Mouse (Mus musculus) hindbrain, embryonic 14.5 days (tissue): Measurements from ENCODE around the gene Ccdc85c. TPM values are rescaled to one million over a fixed set of nuclear protein-coding genes. Genes with fewer than 3 reads are reported as not detected.

Source experiments
- ATAC-seq: fragments of 200-750 bp; cut with Nextera tagmentation; 2 replicates; pipeline ENCODE4 v1.8.0; 2017; ENCODE audit warnings: moderate number of reproducible peaks, mild to moderate bottlenecking, moderate TSS enrichment, moderate library complexity; ENCODE audit not compliant: low FRiP score
- DNase-seq: peaks from one replicate; pipeline ENCODE4 v3.0.0-alpha.2; 2015; ENCODE audit warnings: low spot score
- H3K27ac ChIP-seq: fragments of 300-500 bp; sonication (generic); 2 replicates; pipeline ENCODE4 v1.5.1; 2014; ENCODE audit warnings: mild to moderate bottlenecking, moderate library complexity
- H3K27me3 ChIP-seq: fragments of 300-500 bp; sonication (generic); 2 replicates; pipeline ENCODE4 v1.6.1; 2014; ENCODE audit warnings: mild to moderate bottlenecking, low read length, mixed read lengths; ENCODE audit not compliant: control insufficient read depth, insufficient read depth
- H3K36me3 ChIP-seq: fragments of 300-500 bp; sonication (generic); replicated peaks from 2 replicates; pipeline ENCODE4 v1.6.1; 2014; ENCODE audit not compliant: control insufficient read depth, insufficient read depth
- H3K4me1 ChIP-seq: fragments of 300-500 bp; sonication (generic); replicated peaks from 2 replicates; pipeline ENCODE4 v1.6.1; 2014; ENCODE audit warnings: antibody characterized with exemption, low read length, mixed read lengths; ENCODE audit not compliant: control insufficient read depth, insufficient read depth
- H3K4me2 ChIP-seq: fragments of 300-500 bp; sonication (generic); replicated peaks from 2 replicates; pipeline ENCODE4 v1.6.1; 2014; ENCODE audit warnings: mild to moderate bottlenecking, moderate library complexity
- H3K4me3 ChIP-seq: fragments of 300-500 bp; sonication (generic); replicated peaks from 2 replicates; pipeline ENCODE4 v1.5.1; 2014; ENCODE audit warnings: mild to moderate bottlenecking, low read length
- H3K9ac ChIP-seq: fragments of 300-500 bp; sonication (generic); 2 replicates; pipeline ENCODE4 v1.6.1; 2014
- H3K9me3 ChIP-seq: fragments of 300-500 bp; sonication (generic); 2 replicates; pipeline ENCODE4 v1.6.1; 2016; ENCODE audit warnings: low read length; ENCODE audit not compliant: control insufficient read depth
- WGBS: fragments of 180-500 bp; shearing (Covaris S2); extraction: QIAGEN DNeasy Blood & Tissue Kit; methylation state at CpG from one replicate; pipeline ENCODE4 v1.1.7; 2014; 5-methylcytosine and 5-hydroxymethylcytosine counted together
- polyA plus RNA-seq: library from polyadenylated mRNA; unstranded; fragments of >200 nt; fragmentation: Nextera tagmentation; extraction: Ambion mirVana; gene quantifications from 2 replicates; pipeline ENCODE4 v1.2.1, GENCODE M21; 2014

Ccdc85c gene
- polyA plus RNA-seq, 1 experiment from 2014 or later = 16.5 TPM

DNA sequence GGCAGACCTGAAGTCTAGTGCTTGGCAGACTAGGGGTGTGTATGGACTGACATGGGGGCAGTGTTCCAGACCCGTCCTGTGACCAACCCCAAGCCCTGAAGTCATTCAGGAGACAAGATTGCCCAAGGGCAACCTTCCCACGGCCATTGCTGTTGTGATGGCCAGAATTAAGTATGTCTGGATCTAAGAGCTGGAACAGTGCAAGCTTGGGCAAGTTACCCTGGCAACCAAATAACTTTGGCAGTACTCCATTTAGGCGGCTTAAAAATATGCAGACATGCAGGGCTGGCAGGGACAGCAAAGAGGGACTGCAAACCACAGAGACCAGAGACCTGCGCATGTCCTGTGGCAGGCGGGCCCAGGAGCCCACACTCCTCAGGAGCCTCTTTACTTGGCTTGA lies 35.8 kb downstream of the Ccdc85c start:
- Histone ChIP-seq H3K4me1 (peaks cover 78% of the 10 kb centered on the region), H3K27ac (peak overlapping the region; percentile 74), H3K36me3 (no peaks in the 10 kb centered on the region), H3K4me3 (no peak overlapping the region), H3K4me2 (no peak overlapping the region; the same call in 1 of the 2 replicates), H3K27me3 (no peaks in the 10 kb centered on the region), H3K9me3 (no peaks in the 10 kb centered on the region), H3K9ac (no peak overlapping the region)
- ATAC-seq = peak; percentile 38; the same call in 1 of the 2 replicates
- peak; percentile 78 for DNase-seq
- 20% methylated on average over 5 of the region's 5 CpGs for WGBS

DNA sequence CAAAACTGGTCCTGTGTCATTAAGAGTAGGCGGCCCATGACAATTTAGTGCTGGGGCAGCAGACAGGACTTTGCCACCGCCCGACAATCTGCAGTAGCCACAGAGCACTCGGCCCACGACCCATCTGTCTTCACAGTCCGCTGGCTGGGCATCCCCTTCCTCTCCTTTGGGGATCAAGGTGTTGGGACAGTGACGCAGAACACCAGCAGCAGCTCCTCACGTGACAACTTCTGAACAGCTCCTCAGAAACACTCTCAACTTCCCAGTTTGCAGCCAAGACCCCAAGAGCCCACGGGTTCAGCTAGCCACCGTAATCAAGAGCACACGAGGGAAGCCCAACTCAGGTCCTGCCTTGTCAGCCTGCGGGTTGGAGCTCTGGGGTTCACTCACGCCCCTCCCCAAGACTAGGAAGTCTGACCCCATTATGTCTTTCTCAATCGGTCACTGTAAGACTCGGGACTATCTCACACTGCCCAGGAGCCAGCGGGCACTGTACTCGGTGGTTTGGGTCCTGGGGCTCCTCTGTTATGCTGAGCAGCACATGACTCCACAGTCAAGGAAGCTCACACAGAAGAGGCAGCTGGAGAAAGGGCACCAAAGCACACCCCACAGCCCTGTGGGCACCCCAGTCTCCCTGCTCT lies 36.7 kb downstream of the Ccdc85c start:
- DNase-seq (no peak), ATAC-seq (no peak)
- 72% methylated on average over 17 of the region's 17 CpGs for WGBS
- H3K4me2 ChIP-seq = no peak overlapping the region
- no peak overlapping the region for H3K9ac ChIP-seq
- no peak overlapping the region for H3K27ac ChIP-seq
- H3K36me3 ChIP-seq = no peaks in the 10 kb centered on the region
- no peak overlapping the region for H3K4me3 ChIP-seq
- no peaks in the 10 kb centered on the region for H3K27me3 ChIP-seq
- H3K9me3 ChIP-seq = no peaks in the 10 kb centered on the region
- peaks cover 70% of the 10 kb centered on the region for H3K4me1 ChIP-seq

DNA sequence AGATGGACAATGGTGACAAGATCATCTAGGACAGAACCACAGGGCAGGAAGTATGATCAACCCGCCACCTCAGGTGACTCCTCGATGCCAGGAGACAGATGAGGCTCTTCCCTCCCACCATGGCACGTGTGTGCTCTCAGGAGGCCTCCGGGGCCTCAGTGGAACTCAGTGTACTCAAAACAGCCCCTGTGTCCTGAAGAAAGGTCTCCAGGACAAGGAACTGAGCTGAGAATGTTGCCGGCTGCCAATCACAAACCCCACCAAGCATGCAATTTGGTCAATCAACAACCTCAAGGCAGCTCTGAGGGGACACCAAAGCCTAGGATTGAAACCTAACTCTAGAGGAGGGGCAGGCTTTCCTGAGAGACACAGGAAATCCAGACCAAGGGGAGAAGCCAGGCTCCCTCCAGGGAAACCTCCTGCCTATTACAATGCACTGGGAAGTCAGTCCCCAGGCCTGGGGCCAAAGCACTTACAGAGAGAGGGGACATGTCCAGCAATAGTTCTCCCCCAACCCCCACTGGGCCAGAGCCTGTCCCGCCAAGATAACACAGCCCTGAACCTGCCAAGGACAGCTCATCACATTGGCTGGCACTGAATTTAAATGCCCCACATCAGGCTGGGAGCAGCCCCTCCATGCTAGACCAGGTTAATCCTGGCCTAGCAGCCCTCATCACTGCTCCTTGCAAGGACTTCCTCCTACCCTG lies 37.8 kb downstream of the Ccdc85c start:
- DNase-seq (no peak), ATAC-seq (no peak)
- H3K4me1 ChIP-seq = peaks cover 61% of the 10 kb centered on the region
- H3K27ac ChIP-seq = no peak overlapping the region
- no peak overlapping the region for H3K4me2 ChIP-seq
- no peaks in the 10 kb centered on the region for H3K36me3 ChIP-seq
- H3K4me3 ChIP-seq = no peak overlapping the region
- 52% methylated on average over 6 of the region's 6 CpGs for WGBS
- H3K9ac ChIP-seq = no peak overlapping the region
- H3K27me3 ChIP-seq = no peaks in the 10 kb centered on the region
- no peaks in the 10 kb centered on the region for H3K9me3 ChIP-seq

DNA sequence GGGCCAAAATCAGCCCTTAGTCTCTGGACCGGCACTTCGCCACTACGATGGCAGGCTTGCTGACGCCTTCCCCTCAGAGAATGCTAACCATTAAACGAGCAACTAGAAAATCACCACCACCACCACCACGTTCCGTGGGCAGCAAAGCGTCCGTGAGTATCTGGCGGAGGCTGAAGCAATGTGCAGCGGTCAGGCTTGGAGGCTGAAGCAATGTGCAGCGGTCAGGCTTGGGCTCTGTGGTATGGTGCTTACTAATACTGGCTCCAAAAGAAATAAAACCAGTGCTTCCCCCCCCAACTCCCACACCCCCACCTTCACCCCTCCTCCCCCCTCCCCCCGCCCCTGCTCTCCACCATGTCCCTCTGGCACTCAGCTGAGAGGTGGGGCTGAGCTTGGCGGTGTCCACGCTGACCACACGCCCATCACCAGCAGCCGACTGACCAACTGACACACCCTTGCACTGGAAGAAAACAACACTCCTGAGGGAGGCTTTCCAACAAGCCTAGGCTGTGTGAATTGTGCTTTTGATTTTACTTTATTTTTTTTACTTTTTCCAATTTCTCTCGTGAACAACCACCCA lies 39.2 kb downstream of the Ccdc85c start:
- Histone ChIP-seq H3K27me3 (no peaks in the 10 kb centered on the region), H3K4me3 (no peak overlapping the region), H3K4me1 (peaks cover 57% of the 10 kb centered on the region), H3K9me3 (no peaks in the 10 kb centered on the region), H3K4me2 (no peak overlapping the region), H3K36me3 (no peaks in the 10 kb centered on the region), H3K9ac (no peak overlapping the region), H3K27ac (no peak overlapping the region)
- 59% methylated on average over 18 of the region's 18 CpGs for WGBS
- no peak for ATAC-seq
- DNase-seq = no peak

DNA sequence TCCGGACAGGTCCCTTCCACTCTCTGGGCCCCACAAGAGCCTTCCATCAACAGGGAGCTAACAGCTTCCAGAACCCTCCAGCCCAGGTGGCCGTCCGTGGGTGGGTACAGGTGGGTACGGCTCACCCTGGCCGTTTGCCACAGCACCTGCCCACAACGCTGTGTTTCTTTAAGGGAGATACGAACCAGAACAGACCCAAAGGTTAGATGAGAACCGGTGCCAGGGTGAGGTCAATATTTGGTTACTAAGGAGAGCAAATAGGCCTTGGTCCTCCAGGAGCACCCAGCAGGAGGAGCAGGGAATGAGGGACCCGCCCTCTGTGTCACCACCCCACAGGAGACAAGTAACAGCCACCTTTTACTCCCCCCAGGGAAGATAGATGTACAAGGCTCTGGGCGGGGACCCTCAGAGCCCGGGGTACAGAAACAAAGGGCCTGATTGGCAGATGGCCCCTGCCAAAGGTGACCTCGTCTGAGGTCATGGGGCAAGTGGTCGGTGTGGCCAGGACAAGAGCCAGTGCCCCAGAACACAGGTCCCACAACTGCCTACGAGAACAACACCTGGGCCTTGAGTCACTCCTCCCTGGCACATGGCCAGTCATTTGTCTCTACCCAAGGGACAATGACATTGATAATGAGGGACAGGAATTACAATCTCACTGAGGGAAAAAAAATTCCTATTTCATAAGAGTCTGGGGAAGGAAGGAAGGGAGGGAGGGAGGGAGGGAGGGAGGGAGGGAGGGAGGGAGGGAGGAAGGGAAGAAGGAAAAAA lies 40.2 kb downstream of the Ccdc85c start:
- Histone ChIP-seq H3K4me1 (peaks cover 47% of the 10 kb centered on the region), H3K9ac (no peak overlapping the region), H3K27me3 (no peaks in the 10 kb centered on the region), H3K9me3 (no peaks in the 10 kb centered on the region), H3K4me3 (no peak overlapping the region), H3K27ac (no peak overlapping the region), H3K4me2 (no peak overlapping the region), H3K36me3 (no peaks in the 10 kb centered on the region)
- 72% methylated on average over 14 of the region's 14 CpGs for WGBS
- DNase-seq (no peak), ATAC-seq (no peak)

DNA sequence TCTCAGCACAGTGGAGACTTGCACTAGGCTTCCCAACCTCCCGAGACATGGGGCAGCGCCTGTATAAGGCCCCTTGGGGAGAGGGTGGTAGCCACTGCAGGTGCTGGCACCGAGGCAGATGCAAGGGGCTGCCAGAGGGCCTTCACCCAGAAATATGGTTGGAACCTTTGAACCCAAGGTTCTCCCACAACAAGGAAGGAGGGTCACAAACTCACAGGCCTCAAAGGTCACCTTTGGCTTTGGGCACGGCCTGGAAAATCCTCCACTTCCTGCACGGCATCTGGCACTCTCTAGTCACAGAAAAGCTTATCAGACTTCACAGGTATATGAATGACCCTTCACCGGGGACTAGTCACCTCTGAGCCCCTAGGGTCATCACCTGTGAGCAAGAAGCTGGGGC lies 41.5 kb downstream of the Ccdc85c start:
- Histone ChIP-seq H3K36me3 (no peaks in the 10 kb centered on the region), H3K4me3 (no peak overlapping the region), H3K27ac (no peak overlapping the region), H3K9ac (no peak overlapping the region), H3K4me2 (no peak overlapping the region), H3K27me3 (no peaks in the 10 kb centered on the region), H3K4me1 (peaks cover 34% of the 10 kb centered on the region), H3K9me3 (no peaks in the 10 kb centered on the region)
- WGBS = 92% methylated on average over 6 of the region's 6 CpGs
- DNase-seq (no peak), ATAC-seq (no peak)

DNA sequence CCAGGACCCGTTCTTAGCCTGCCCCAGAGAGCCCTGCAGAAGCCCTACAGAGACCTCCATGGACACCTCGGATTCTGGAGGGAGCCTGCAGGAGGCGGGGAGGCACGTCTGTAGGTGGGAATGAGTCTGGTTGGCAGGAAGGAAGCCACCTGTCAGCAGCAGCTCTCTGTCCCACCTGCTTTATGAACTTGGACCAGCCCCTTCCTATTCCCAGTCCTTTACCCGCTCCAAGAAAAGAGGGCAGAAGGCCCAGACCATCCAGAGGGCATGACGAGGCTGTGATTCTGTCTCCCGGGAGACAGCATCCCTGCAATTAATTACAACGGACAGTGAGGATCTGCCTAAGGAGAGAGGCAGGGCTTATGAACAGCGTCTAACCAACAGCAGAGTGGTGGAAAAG lies 43.3 kb downstream of the Ccdc85c start:
- no peak overlapping the region for H3K9ac ChIP-seq
- no peak for ATAC-seq
- WGBS = 25% methylated on average over 9 of the region's 9 CpGs
- no peak overlapping the region for H3K4me3 ChIP-seq
- no peak for DNase-seq
- peak overlapping the region; percentile 17; the same call in 1 of the 2 replicates for H3K27ac ChIP-seq
- H3K4me1 ChIP-seq = peaks cover 29% of the 10 kb centered on the region
- H3K9me3 ChIP-seq = no peaks in the 10 kb centered on the region
- no peaks in the 10 kb centered on the region for H3K27me3 ChIP-seq
- no peaks in the 10 kb centered on the region for H3K36me3 ChIP-seq
- no peak overlapping the region for H3K4me2 ChIP-seq

DNA sequence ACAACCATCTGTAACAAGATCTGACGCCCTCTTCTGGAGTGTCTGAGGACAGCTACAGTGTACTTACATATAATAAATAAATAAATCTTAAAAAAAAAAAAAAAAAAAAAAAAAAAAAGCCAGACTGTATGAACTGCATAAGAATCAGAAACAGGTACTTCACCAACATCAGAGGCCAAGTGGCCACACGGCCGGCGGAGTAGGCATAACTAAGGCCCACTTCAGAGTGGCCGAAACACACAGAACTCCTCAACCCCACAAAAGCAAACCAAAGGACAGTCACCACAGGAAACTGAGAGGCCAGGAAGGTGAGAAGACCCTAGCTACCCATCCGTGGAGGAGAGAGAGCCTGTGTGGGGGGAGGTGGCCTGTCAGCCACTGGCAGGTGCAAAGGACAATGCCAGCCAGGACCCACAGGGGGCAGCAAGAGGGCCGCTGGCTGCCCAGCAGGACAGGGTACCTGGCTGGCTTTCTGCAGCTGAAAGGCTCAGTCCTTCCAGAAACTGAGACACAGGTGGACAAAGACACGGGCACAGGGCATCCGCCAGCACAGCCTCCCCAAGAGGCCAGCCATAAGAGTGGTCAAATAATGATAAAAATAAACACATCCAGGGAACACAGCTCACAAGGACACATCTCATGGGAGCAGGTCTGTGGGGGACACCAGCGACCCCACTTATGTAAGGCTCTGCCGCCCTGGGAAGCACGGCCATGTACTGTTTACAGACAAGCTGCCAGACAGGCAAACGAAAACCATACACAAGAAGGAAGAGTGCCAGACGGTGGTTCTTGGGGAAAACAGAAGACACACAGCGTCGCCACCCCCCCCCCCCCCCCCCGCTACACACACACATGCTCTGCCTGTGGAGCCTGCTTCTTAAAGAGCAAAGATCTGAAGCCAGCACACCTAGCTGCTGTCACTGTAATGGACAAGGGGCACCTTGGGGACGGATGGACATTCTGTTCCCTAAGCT lies 44.1 kb downstream of the Ccdc85c start:
- Histone ChIP-seq H3K27ac (peak overlapping the region; percentile 33), H3K4me3 (no peak overlapping the region), H3K27me3 (no peaks in the 10 kb centered on the region), H3K9me3 (no peaks in the 10 kb centered on the region), H3K36me3 (no peaks in the 10 kb centered on the region), H3K4me2 (no peak overlapping the region), H3K4me1 (peaks cover 35% of the 10 kb centered on the region), H3K9ac (no peak overlapping the region)
- DNase-seq = no peak
- WGBS = 53% methylated on average over 16 of the region's 18 CpGs
- ATAC-seq = no peak
